Mouse (Mus musculus): ENCODE results near the gene Angel1.

The Angel1 gene

DNA sequence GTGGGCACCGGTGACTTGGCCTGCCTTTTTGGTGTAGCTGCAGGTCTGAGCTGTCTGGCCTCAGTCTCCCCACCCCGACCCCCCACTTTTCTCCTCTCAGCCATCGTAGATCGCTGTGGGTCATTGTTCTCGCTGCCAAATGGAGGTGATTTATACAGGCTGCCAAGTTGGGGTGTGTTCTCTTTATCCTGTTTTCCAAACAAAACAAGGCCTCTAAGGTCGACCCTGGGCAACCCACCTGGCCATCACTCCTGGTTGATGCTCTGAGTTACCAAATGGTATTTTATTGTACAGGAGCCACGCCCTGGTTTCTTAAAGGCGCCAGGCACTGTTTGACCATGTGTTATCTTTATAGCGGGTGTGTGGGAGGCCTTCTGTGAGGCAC lies 46.7 kb downstream of the Angel1 start:
- peak; percentile 29 for DNase-seq (ENCODE audit: low read depth, low spot score)

DNA sequence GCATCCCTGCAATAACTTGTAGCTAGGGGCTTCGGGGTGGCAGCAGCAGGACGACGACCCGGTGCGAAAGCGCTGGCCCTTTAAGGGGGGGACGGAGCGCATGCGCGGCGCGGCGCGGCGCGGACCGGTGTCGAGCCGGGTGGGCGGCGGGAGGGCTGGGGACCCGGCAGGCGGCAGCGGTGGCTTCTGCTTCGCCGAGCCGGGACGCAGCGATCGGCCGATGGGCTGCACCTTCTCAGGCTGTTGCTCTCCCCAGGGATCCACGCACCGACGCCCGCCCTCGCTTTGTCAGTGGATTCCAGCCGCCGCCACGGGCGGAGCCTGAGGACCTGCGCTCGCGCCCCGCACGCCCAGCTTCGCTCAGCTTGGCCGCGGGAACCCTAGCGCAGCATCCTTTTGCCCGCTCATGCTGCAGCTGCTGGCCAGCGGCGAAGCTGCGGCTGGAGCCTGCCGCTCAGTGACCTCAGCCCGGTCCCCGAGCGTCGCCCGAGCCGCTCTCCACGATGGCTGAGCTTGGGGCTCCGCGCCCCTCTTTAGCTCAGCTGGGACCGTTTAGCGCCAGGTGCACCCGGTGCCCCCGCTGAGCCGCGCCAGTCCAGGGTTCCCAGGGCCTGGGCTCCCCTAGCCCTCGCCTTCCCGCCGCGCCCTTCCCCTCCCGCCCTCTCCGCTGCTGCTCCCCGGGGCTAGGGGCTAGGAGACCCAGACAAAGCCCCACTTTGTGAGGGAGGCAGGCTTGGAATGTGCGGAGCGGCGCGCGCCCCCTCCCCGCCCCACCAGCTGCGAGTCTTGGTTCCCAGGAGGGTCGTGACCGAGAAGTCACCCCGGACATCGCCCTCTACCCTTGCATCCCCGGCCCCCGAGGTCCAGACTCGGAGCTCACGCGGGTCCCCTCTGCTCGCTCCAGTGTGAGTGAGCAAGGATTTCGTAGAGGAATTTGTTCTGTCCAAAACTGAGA lies 47.4 kb downstream of the Angel1 start, which contains the start of gene Vash1:
Gene Vash1 (plus strand): TSS at position 110 of the 955 bp plus-strand sequence.
- peak; percentile 85 for DNase-seq (ENCODE audit: low read depth, low spot score)

- no peak for DNase-seq (ENCODE audit: low read depth, low spot score)
Measured at GRCm38 (mm10) chr12:86672507-86672906, 53.8 kb downstream of the Angel1 start.

GRCm38 (mm10) chr12:86672105-86672504 lies 54.2 kb downstream of the Angel1 start:
- no peak for DNase-seq (ENCODE audit: low read depth, low spot score)

GRCm38 (mm10) chr12:86668404-86668803 lies 57.9 kb downstream of the Angel1 start:
- DNase-seq (ENCODE audit: low read depth, low spot score), result no peak

- DNase-seq (ENCODE audit: low read depth, low spot score), result no peak
Measured at GRCm38 (mm10) chr12:86665656-86666055, 60.6 kb downstream of the Angel1 start.

DNA sequence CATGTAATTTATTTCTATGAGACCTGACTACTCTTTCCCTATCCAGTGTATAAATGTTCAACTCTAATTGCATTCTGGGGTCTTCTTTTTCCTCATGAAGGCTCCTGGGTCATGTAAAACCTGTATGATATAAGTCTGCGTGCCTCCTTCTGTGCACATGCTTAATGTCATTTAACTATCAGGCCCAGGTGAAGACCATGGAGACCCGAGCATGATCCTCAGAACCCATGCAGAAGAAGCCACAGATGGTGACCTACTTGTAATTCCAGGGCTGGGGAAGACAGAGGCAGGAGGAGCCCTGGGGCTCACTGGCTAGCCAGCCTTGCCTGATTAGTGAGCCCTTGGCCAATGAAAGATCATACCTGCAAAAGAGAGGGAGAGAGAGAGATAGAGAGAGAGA lies 65.8 kb downstream of the Angel1 start:
- no peak for DNase-seq (ENCODE audit: low read depth, low spot score)

DNA sequence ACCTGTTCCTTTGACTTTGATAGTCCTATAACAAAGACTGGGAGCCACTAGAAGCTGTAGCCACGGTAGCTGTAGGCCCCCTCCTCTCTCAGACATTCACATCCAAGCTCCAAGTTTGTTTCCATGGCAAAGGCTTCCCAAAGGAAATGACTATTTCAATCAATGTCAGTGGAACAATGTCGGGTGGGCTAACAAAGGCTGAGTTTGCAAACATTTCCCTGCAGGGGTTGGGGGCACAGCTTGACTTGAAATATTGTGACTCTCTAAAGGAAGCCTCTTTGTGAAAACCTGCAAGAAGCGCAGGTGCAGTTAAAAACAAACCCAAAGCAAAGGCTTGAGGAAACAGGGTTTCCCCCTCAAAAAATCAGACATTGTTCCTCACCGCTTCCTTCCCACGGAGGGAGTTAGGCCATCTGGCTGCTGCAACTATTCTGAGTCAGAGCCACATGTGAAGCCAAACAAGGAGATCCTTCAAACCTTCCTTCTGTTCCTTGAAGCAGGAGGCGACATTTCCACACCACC lies 66.8 kb downstream of the Angel1 start:
- DNase-seq (ENCODE audit: low read depth, low spot score), result peak; percentile 75

GRCm38 (mm10) chr12:86652570-86653041 lies 73.7 kb downstream of the Angel1 start:
- DNase-seq (ENCODE audit: low read depth, low spot score), result no peak

DNA sequence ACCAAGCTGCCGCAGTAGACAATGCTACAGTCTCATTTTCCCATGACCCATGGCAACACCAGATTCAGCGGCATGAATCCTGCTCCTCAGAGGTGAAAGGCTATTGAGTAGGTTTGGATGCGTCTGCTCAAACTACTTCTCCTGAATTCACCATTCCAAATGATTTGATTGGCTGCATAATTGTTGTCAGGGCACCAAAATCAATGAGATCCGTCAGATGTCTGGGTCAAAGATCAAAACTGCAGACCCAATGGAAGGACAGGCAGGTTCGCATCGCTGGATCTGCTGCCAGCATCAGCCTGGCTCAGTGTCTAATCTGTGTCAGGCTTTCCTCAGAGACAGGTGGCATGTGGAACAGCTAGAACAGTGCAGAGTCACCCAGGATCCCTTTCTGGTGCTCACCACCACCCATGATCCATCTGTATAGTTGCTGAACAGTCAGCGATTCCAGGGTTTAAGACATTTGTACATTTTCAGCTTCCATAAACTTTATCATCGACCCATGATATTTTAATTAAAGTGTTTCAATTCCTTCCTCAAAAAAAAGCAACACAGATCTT lies 74.9 kb downstream of the Angel1 start:
- DNase-seq (ENCODE audit: low read depth, low spot score), result no peak
